Mouse (Mus musculus): Measurements from ENCODE around the gene Cep78.

- TF ChIP-seq EP300 (IDR thresholded peaks at IDR 0.05; ENCODE audit: low read depth) (no peak), CTCF (IDR thresholded peaks at IDR 0.05; ENCODE audit: low read depth) (no peak)
Observed at GRCm38 (mm10) chr19:15948426-15948825, 36.4 kb downstream of the Cep78 start.

Measured in liver, postnatal 0 days (tissue).